Mouse (Mus musculus) neural tube, postnatal 0 days (tissue): ENCODE results near the gene Elovl1. TPM values are rescaled to one million over a fixed set of nuclear protein-coding genes. Genes with fewer than 3 reads are reported as not detected.

Source experiments
- polyA plus RNA-seq: library from polyadenylated mRNA; unstranded; fragments of >200 nt; fragmentation: Nextera tagmentation; extraction: Ambion mirVana; gene quantifications from 2 replicates; pipeline ENCODE4 v1.2.1, GENCODE M21; 2015

The Elovl1 gene
- 51.9 and 58.1 TPM in 2 replicates for polyA plus RNA-seq

GRCm38 (mm10) chr4:118427768-118428451 is at the start of gene Elovl1:
TSS of gene Elovl1 (plus strand) at chr4:118428093.

GRCm38 (mm10) chr4:118409142-118409900 is 18.6 kb upstream of the Elovl1 start, which contains the start of the genes Szt2 and Med8:
TSS of gene Szt2 (minus strand) at chr4:118409273.
TSS of gene Med8 (plus strand) at chr4:118409337.

GRCm38 (mm10) chr4:118436820-118437603 is 9.1 kb downstream of the Elovl1 start, which contains the start of gene Cdc20:
TSS of gene Cdc20 (minus strand) at chr4:118437352.

GRCm38 (mm10) chr4:118457345-118457975 is 29.6 kb downstream of the Elovl1 start, which contains the start of gene Mpl:
TSS of gene Mpl (minus strand) at chr4:118457513.

Other genes starting within 250 kb of the Elovl1 start
- 29.8 and 37.5 TPM in 2 replicates for gene Kdm4a, start 248.1 kb upstream of the Elovl1 start, polyA plus RNA-seq
- gene Ptprf, start 136.7 kb upstream of the Elovl1 start, polyA plus RNA-seq = 41.2 and 43.7 TPM in 2 replicates
- gene Szt2, start 18.8 kb upstream of the Elovl1 start, polyA plus RNA-seq = 3.8 and 6.0 TPM in 2 replicates
- gene Med8, start 18.8 kb upstream of the Elovl1 start, polyA plus RNA-seq = 91.1 and 97.2 TPM in 2 replicates
- gene Cdc20, start 9.3 kb downstream of the Elovl1 start, polyA plus RNA-seq = 19.7 and 19.9 TPM in 2 replicates
- gene Mpl, start 29.4 kb downstream of the Elovl1 start, polyA plus RNA-seq = 0.14 and 0.22 TPM in 2 replicates
- 9.8 and 11.7 TPM in 2 replicates for gene Tie1, start 62.0 kb downstream of the Elovl1 start, polyA plus RNA-seq
- gene 2610528J11Rik, start 98.9 kb downstream of the Elovl1 start, polyA plus RNA-seq = not detected in 2 replicates
- 0.47 and 1.1 TPM in 2 replicates for gene Tmem125, start 116.0 kb downstream of the Elovl1 start, polyA plus RNA-seq
- gene Cfap57, start 192.7 kb downstream of the Elovl1 start, polyA plus RNA-seq = 1.2 and 1.3 TPM in 2 replicates
- gene Ebna1bp2, start 192.7 kb downstream of the Elovl1 start, polyA plus RNA-seq = 80.3 and 86.1 TPM in 2 replicates
- not detected in 2 replicates for gene Olfr62, start 230.9 kb downstream of the Elovl1 start, polyA plus RNA-seq